Mouse (Mus musculus) leukemia stem cell, adult 10-12 weeks (primary cell): Measurements from ENCODE around the gene Gm20825. TPM values are rescaled to one million over a fixed set of nuclear protein-coding genes. Genes with fewer than 3 reads are reported as not detected.

Experiments
- polyA plus RNA-seq: library from polyadenylated mRNA; stranded (reverse); fragments of >175 nt; gene quantifications from 2 replicates; pipeline ENCODE4 v1.2.3, GENCODE M21; 2012; ENCODE audit warnings: low replicate concordance

Gm20825 gene
- not detected in 2 replicates for polyA plus RNA-seq

GRCm38 (mm10) chrY:8071407-8071806, at the start of gene Gm20825:
Gene Gm20825 (minus strand): TSS chrY:8071507.

Other genes with a start within 250 kb of the Gm20825 start
- gene Gm29049, start 74.3 kb downstream of the Gm20825 start, polyA plus RNA-seq = not detected in 2 replicates
- gene Gm20824, start 186.4 kb upstream of the Gm20825 start, polyA plus RNA-seq = not detected in 2 replicates